Mouse (Mus musculus) macrophage (primary cell): ENCODE measurements around the gene Rbm33. TPM values are rescaled to one million over a fixed set of nuclear protein-coding genes. Genes with fewer than 3 reads are reported as not detected.

Experiments
- polyA plus RNA-seq: library from polyadenylated mRNA; stranded (reverse); fragments of 250-400 nt; gene quantifications from 3 replicates; pipeline ENCODE4 v1.2.4, GENCODE M21; 2018; ENCODE audit warnings: inconsistent platforms

Rbm33 gene
- polyA plus RNA-seq, 1 experiment from 2014 or later = 19.9 TPM

Other genes with a start within 250 kb of the Rbm33 start
- 37.8 to 108 TPM (median 89.9 TPM) in 3 replicates for gene Insig1, start 245.8 kb upstream of the Rbm33 start, polyA plus RNA-seq
- gene En2, start 151.4 kb upstream of the Rbm33 start, polyA plus RNA-seq = not detected in 3 replicates
- not detected in 3 replicates for gene Cnpy1, start 71.3 kb upstream of the Rbm33 start, polyA plus RNA-seq
- not detected in 3 replicates for gene Shh, start 150.1 kb downstream of the Rbm33 start, polyA plus RNA-seq